Mouse (Mus musculus) gastrocnemius, adult 18-20 months (tissue): ENCODE measurements at regions not wholly inside any gene's neighbourhood (a gene's known extent, or its start where the extent isn't known, plus 50 kb on each side); places are given as distances from the start of the nearest gene placed in this dataset.

ENCODE experiments used
- DNase-seq: peaks from one replicate; pipeline ENCODE4 v3.0.0; 2021; ENCODE audit warnings: low spot score

DNA sequence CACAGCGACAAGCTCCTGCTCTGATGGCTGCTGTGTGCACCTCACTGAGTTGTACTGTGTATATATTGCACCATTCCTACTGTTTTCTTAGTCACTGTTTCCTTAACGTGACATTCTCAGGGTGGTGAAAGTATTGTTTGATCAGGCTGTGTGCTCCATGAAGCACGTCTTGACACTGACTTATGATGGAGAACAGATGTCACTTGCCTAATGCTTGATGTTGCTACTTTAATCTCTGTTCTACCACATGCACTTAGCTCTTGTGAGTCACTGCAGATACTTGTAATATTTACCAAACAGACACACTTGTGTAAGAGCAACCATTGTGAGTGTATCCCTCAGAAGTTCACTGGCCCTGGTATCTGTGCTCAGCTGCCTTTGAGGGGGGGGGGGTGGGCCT, 870.0 kb downstream of the Epha4 start:
- no peak for DNase-seq

GRCm38 (mm10) chr1:76654826-76655225, 860.1 kb downstream of the Epha4 start:
- DNase-seq: no peak

GRCm38 (mm10) chr1:76658228-76658627, 856.7 kb downstream of the Epha4 start:
- no peak for DNase-seq

DNA sequence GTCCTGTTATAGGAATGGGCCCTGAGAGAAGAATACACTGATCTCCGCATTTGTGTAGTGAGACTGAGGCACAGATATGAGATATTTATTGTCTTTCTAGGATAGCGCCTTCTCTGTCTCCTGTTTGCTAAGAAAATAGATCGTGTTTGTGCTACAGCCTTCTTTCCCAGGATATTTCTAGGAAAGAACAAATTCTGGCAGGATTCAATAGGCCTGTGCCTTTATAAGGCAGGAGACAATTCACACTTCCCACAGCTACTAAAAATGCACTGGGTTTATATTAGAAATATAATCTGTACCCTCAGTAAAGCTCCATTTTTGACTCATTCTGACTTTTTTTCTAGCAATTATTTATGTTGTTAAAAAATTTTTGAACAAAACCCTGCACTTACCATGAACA, 854.7 kb downstream of the Epha4 start:
- DNase-seq: no peak

- DNase-seq: no peak
These were observed 850.5 kb downstream of the Epha4 start for GRCm38 (mm10) chr1:76664381-76664780.

DNA sequence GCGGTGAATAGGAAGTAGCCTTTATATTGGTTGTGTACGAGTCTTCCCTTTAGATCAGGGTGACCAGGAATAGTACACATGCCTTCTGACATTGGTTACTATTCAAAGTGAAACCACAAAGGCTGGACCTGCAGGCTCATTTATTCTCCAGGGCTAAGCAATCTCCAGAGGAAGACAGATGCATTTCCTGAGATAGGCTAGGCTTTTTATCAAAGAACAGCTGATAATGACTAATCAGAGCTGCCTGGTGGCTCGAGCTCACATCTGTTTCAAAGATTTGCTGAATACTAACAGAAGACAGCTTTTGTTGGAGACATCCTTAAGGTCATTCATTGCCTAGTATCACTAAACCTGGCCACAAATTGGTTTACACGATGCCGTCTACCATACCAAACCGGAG, 838.1 kb downstream of the Epha4 start:
- no peak for DNase-seq

DNA sequence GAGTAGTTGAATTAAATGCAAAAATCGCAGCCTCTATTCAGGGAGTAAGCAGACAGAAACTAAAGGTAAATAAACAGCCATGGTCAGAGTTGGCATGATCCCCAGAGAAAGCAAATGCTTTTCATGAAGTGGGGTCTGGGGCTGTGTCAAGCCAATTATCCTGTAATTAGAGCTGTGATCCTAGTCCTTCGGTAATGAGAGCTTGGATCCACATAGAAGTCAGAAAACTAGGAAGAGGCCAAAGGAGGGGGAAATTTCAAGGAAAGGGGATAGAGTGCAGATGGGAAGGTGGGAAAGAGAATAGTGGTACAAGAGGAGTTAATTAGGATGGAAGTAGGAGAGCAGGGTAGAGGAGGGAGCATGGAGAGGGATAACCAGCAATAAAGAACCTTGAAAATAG, 809.3 kb downstream of the Epha4 start:
- DNase-seq: no peak

GRCm38 (mm10) chr1:76717639-76718292, 797.1 kb downstream of the Epha4 start:
- no peak for DNase-seq

- peak; percentile 72 for DNase-seq
These were observed 790.4 kb downstream of the Epha4 start for GRCm38 (mm10) chr1:76724453-76724852.

- no peak for DNase-seq
These were observed 777.9 kb downstream of the Epha4 start for GRCm38 (mm10) chr1:76737003-76737402.

- no peak for DNase-seq
These were observed 777.2 kb downstream of the Epha4 start for GRCm38 (mm10) chr1:76737663-76738062.

DNA sequence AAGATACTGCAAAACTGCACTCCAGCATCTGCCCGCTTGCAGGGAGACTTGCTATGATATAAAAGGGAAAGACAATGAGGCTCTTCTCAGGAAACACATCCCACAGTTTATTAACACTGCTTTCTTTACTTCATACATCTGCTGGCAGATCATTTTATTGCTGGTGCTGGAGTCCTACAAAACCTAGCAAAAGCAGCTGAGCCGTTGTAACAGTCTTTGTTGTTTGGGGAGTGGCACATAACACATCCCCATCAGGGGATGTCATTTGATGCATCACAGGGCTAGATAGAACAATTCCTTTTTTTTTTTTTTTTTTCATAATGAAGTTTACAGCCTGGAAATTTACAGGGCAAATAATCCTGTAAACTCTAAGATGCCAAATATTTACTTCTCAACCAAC, 742.2 kb downstream of the Epha4 start:
- DNase-seq: no peak

DNA sequence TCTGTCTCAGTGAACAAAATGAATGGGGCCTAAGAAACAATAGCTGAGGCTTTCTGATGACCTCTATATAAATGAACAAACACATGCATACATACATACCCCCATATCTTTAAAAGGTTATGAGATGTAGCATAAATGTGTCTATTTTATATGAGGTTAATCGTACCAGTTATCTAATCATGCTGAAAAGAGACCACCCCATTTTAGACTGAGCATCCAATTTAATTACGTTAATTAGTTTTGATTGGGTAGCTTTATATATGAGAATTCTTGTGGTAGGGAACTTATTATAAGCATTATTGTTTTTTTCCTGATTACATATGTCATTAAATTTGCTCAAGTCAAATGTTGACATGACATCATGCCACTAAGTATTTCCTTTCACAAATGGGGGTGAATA, 728.0 kb downstream of the Epha4 start:
- DNase-seq: no peak

GRCm38 (mm10) chr1:76793438-76793837, 721.5 kb downstream of the Epha4 start:
- no peak for DNase-seq

DNA sequence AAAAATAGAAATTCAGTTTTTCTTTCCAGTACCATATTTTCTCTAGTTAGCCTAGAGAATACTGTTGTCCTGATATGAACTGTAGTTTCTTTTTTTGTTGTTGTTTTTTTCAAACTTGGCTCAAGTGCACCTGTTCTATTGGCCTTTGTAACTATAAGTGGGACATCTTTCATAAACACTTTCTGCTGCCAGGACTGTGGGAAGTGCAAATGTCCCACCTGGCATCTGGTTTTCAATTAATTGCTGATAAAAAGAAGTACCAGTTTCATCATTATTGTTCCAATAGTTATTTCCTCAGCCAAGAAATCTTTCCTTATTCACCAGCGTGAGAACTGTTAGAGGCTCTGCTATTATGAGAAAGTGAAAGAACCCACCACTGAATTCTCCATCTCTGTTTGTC, 695.0 kb downstream of the Epha4 start:
- DNase-seq: no peak

DNA sequence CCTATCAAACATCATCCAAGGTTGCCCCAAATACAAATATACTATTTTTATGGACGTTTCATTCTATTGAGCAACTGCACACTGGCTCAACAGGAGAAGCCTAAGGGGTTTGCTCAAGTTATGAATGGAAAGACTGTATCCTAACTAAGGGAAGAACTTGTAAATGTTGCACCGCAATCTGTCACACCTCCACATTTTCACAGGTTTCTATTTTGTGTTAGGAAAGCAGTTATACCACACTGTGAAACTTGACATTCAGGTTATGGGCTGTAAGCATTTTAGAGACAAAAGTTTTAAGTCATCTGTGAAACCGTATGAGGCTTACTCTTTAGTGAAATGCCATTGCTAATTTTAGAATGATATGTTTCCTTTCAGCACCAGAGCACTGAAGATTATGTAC, 693.3 kb downstream of the Epha4 start:
- no peak for DNase-seq

- no peak for DNase-seq
These were observed 685.2 kb downstream of the Epha4 start for GRCm38 (mm10) chr1:76829690-76830089.

GRCm38 (mm10) chr1:76832311-76832710, 682.6 kb downstream of the Epha4 start:
- DNase-seq: no peak

DNA sequence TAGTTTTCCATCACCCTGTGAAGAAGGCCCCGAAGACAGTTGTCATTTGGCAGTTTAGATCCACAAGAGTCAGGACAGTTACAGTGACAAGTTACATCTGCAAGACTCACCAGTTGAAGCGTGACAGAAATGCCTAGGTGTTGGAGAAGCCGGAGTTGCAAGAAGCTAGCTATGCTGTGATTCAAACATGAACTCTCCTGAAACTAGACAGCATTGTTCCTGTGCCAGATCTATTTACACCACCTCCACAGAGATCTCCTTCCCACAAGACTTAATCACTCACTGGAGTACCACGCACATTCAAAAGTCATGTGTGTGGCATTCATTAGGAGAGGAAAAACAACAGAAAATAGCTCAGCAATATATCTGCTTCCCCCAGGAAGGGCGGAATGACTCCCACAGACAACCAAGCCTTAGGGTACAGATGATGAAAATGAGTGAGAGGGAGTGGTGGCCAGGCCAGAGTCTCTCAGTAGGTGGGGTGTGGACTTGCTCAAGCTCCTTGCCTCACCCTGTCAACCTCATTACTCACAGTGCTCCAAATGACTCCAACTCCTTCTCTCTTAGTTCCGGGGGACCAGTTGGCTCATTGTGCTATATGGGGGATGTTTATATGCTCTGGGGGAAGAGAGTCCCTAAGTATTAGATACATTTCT, 679.7 kb downstream of the Epha4 start:
- no peak for DNase-seq

DNA sequence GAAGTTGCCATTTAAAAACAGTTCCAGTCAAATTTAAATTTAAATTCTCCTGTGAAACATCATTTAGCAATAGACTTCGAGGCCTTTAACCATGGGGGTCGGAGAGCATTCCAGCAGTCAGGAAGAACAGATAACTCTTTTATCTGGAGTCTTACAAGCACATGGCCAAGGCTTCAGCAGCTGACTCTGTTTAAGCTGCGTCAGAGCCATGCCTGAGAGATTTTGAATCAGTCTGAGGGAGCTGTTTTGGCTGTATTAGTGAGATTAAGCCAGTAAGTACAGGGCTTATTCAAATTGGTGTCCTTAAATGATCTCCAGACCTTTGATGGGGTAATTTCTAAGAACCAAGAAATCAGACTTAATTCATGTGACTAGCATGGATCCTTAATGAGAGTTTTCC, 665.5 kb downstream of the Epha4 start:
- no peak for DNase-seq

DNA sequence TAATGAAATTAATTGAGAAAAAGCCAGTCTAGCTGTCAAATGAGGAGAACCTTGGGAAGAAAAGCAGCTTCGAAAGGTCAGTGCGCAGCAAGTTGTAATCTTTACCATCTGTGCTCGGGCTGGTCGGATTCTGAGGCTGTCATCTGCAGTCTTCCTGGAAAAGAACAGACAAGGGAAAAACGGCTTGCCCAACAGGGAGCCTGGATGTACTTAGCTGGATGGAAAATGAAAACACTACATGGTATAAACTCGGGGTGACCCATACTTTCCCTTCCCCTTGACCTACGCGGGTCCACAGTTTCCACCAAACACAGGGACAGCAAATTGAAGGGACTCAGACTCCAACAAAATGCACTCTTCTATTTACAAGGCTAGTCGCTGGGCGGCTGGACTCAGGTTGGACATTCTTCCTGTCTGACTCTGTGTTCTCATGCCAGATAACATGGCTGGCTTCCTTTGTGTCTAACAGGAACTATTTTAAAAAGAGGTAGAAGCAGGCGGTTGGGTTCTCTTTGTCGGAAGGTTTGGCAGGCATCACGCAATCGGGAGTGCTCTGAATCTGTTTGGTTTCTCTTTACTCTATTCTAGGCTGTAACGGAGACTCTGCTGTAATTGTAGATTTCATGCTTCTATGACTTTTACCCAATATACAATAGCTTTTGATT, 648.5 kb downstream of the Epha4 start:
- DNase-seq: no peak

DNA sequence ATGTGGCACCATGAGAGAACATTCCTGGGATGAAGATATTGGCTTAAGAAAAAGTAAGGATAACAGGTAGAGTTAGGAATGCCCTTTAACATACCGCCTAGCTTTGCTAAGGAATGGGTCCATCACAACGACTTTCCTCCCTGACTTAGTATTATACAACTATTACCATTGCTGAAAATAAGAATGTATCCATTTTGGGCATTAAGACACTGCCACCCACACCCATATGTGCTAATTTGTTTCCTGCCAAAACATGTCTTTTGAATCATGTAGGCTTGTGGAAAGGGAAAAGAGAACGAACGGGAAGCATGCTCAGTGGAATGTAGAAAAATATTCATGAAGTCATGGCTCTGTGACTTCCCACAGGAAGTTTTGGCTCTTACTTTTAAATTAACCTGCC, 641.7 kb downstream of the Epha4 start:
- DNase-seq: no peak
